10 mouse cellular contexts compared by ENCODE assay signal in genomic region chr11:97207011-97207422, GRCm38 (mm10). TPM values are rescaled to one million over a fixed set of nuclear protein-coding genes. Genes with fewer than 3 reads are reported as not detected.
A peak's percentile ranks its signal among the peaks of the same experiment; 100 is the strongest.
DNase-seq lines count a peak whose midpoint lies in the region; ATAC-seq lines count a peak whose summit lies in the region.
"Had no signal": no experiment of that assay in that cellular context is flagged by ENCODE, and none has a peak within 500 bp of the region (broad histone marks: within the 10 kb centered on the region; RNA-seq: fewer than 3 reads in every experiment).

No protein-coding gene starts in this region.

- peak; percentile 37 to 48 for DNase-seq in cerebellum, postnatal 25 days
- DNase-seq in cerebellum, adult 9-10 months, result no peak
- DNase-seq in urinary bladder, postnatal 25 days (ENCODE audit: low spot score), result peak; percentile 10
- no peak for DNase-seq in urinary bladder, postnatal 10 days (ENCODE audit: low spot score)
- peak; percentile 53 to 89 for DNase-seq in left cerebral cortex, postnatal 25 days (ENCODE audit: low spot score in 2 of 2)
- no peak for DNase-seq in c-Kit-positive CD71-positive TER-119-positive erythroid progenitor cells, embryonic 14.5 days (ENCODE audit: low spot score)
- no peak for DNase-seq in adipocyte (ENCODE audit: low spot score)
- DNase-seq: adrenal gland, postnatal 25 days; B cell, adult 2 months had no signal

- intact Hi-C loops in left cerebral cortex, postnatal 25 days (cut with DNase I), result no loop called here

- ATAC-seq in activated CD4-positive, CD25-positive, alpha-beta regulatory T cell, adult 4 months, result no peak

RNA-seq across cellular contexts. Expression of gene Kpnb1, which starts 19.3 kb away (rescaled TPM):
- 100 to 1,000 TPM; 112 to 118 TPM for total RNA-seq in left cerebral cortex, postnatal 25 days (2021)
- 10 to 100 TPM; 28.8 to 40.6 TPM for polyA plus RNA-seq in activated CD4-positive, CD25-positive, alpha-beta regulatory T cell, adult 4 months (2017; shearing (Covaris generic))

RNA-seq across cellular contexts. Expression of gene Tbkbp1, which starts 55.7 kb away (rescaled TPM):
- total RNA-seq in left cerebral cortex, postnatal 25 days (2021), result 10 to 100 TPM; 45.7 to 47.7 TPM
- polyA plus RNA-seq in activated CD4-positive, CD25-positive, alpha-beta regulatory T cell, adult 4 months (2017; shearing (Covaris generic)), result under 1 TPM in 1 of 2 experiments, not detected in 1; 0.37 TPM

Comparison
In these comparisons a context has a peak if more than half of its experiments do, and no peak if none do; other contexts are left out.
1. DNase-seq: peak in cerebellum, postnatal 25 days (2 of 2), urinary bladder, postnatal 25 days (single experiment) and left cerebral cortex, postnatal 25 days (2 of 2); none in cerebellum, adult 9-10 months (single experiment), urinary bladder, postnatal 10 days (single experiment), c-Kit-positive CD71-positive TER-119-positive erythroid progenitor cells, embryonic 14.5 days (single experiment) and adipocyte (single experiment).